Mouse (Mus musculus) cerebellum, adult 11-12 months (tissue): ENCODE data around the gene Hspb2.

Source experiments
- DNase-seq: peaks from one replicate; pipeline ENCODE4 v3.0.0; 2022

Hspb2 gene

DNA sequence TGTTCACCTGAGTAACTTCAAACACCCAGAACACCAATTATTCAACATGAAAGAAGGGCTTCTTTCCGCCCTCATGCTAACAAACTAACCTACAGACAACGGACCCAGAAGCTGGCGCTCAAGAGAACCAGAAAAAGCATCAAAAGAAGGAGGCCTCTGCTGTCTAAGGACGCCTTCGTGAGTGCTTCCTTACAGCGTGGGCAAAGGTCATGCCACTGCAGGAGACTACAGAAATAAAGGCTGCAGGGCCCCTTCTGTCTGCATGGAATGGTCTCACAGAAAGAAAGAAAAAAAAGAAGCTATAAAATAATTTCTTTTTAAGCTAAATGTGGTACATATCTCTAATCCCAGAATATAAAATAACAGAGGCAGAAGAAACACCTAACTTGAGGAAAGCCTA is 47.2 kb downstream of the Hspb2 start:
- DNase-seq: no peak
